Mouse (Mus musculus) MEL-GATA-1-ER (cell line): Measurements from ENCODE around the gene Adam29.

Source experiments
- DNase-seq: peaks from one replicate; pipeline ENCODE4 v3.0.0-alpha.2; 2012; ENCODE audit warnings: low read depth; ENCODE audit errors: extremely low read depth

Adam29 gene

GRCm38 (mm10) chr8:55906848-55907247 lies at the start of gene Adam29:
TSS of gene Adam29 (minus strand) at chr8:55906948.
- DNase-seq: no peak

DNA sequence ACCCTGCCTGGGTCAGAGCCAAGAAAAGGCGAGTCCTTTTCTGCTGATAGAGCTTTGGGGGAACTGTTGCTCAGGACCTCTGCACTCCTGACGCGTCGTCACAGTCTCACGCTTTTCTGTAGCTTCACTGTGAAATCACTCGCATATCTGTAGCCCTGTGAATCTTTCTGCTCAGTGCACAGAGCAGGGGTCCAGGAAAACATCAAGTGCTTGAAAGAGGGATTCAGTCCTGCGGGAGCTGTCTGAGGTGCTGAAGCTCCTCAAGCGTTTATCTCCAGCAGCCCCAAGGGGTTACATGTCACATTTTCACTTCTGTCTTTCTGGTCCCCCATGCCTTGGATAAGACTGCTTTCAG lies 33.8 kb upstream of the Adam29 start:
- DNase-seq: peak; percentile 1

GRCm38 (mm10) chr8:55939870-55940525 lies 33.2 kb upstream of the Adam29 start, which contains the start of gene Glra3:
TSS of gene Glra3 (plus strand) at chr8:55940460.
- no peak for DNase-seq
